Comparison of ENCODE assay signal across 28 mouse cellular contexts in genomic region chr16:19052791-19053190, GRCm38 (mm10).
DNase-seq lines count a peak whose midpoint lies in the region; ATAC-seq and TF ChIP-seq lines count a peak whose summit lies in the region.
"Had no signal": no experiment of that assay in that cellular context is flagged by ENCODE, and none has a peak within 500 bp of the region (broad histone marks: within the 10 kb centered on the region; RNA-seq: fewer than 3 reads in every experiment).

No protein-coding gene starts in this region.

- H3K4me3 ChIP-seq in lung, adult 2 months (replicated peaks; ENCODE audit: extremely low read depth, low read depth, low read length) = no peak overlapping the region
- H3K4me3 ChIP-seq: embryonic facial prominence, embryonic 12.5 days; forebrain, embryonic 12.5 days; heart, embryonic 13.5 days; left cerebral cortex, adult 2 months; limb, embryonic 12.5 days; liver, embryonic 13.5 days; myocyte; neural tube, embryonic 12.5 days had no signal

- TF ChIP-seq CTCF in lung, adult 2 months (IDR thresholded peaks at IDR 0.05; ENCODE audit: insufficient read depth, low read length) = no peak

- peak; percentile 98 for ATAC-seq in neutrophil, adult 5-6 weeks (ENCODE audit: extremely low read depth, insufficient number of reproducible peaks, low FRiP score, poor library complexity, severe bottlenecking)
- no peak for ATAC-seq in megakaryocyte-erythroid progenitor cell, adult 5-6 weeks (replicated peaks; ENCODE audit: low FRiP score, low TSS enrichment, poor library complexity, severe bottlenecking)
- ATAC-seq: activated CD4-positive, CD25-positive, alpha-beta regulatory T cell, adult 4 months; forebrain, postnatal 0 days; intestine, postnatal 0 days; midbrain, embryonic 16.5 days had no signal

- TF ChIP-seq POLR2A in lung, adult 2 months (IDR thresholded peaks at IDR 0.05; ENCODE audit: borderline replicate concordance, extremely low read depth, low read depth, low read length) = no peak

- no peaks in the 10 kb centered on the region for H3K4me1 ChIP-seq in lung, adult 2 months (ENCODE audit: control insufficient read depth, insufficient read depth, low read length)
- H3K4me1 ChIP-seq: embryonic facial prominence, embryonic 12.5 days; forebrain, embryonic 12.5 days; heart, embryonic 13.5 days; limb, embryonic 12.5 days; liver, embryonic 13.5 days; neural tube, embryonic 12.5 days had no signal

- DNase-seq in kidney, adult 9 months = peak; percentile 2
- DNase-seq in kidney, postnatal 14 days = no peak
- peak; percentile 29 for DNase-seq in lung, postnatal 36 days
- no peak for DNase-seq in lung, adult 2 months
- DNase-seq in cerebellum, adult 9-10 months = no peak
- DNase-seq: adrenal gland, adult 2 months; adrenal gland, postnatal 36 days; cerebellum, adult 18-20 months; cerebellum, postnatal 25 days; forebrain, postnatal 0 days; gastrocnemius, postnatal 10 days; heart, postnatal 10 days; kidney, postnatal 25 days; liver, embryonic 13.5 days; lung, embryonic 14.5 days; thymus, postnatal 4 days had no signal

Comparison
In these comparisons a context has a peak if more than half of its experiments do, and no peak if none do; other contexts are left out.
1. DNase-seq: peak in kidney, adult 9 months (single experiment) and lung, postnatal 36 days (single experiment); none in kidney, postnatal 14 days (single experiment), lung, adult 2 months (single experiment) and cerebellum, adult 9-10 months (single experiment).